Mouse (Mus musculus): ENCODE data around the gene Itsn1. TPM values are rescaled to one million over a fixed set of nuclear protein-coding genes. Genes with fewer than 3 reads are reported as not detected.

Itsn1 gene
- polyA plus RNA-seq, 1 experiment from 2014 or later: 61.2 TPM

DNA sequence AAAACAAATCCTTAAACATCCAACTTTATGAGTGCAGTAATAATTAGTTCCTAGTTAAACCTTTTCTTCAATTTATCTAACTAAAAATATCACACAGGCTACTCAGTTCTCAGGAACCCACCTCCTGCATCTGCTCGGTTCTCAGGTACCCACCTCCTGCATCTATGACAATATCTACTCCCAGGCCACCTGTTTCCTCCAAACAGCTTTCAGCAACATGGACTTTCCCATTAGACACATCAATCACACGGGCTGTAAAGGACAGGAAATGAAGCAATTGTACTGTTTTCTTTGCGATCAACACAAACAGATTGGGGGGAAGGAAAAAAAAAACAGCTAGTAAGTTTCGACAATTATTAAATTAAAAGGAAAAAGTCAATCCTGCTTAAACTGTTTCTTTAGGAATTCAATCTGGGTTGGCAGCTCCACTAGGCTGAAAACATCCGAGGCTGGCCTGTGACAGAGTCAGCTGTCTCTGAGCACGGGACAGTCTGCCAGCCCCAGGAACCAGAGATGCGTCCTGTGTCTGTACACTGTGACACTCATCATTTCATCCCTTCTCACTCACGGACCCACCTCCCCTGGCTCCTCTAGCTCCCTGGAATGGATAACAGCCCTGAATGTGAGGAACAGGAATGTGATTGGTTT lies 33.8 kb upstream of the Itsn1 start:
- no peak overlapping the region for H3K4me2 ChIP-seq (ENCODE audit: low read depth)
- peaks cover 6% of the 10 kb centered on the region; the same call in 1 of the 2 replicates for H3K36me3 ChIP-seq (ENCODE audit: control insufficient read depth, insufficient read depth, low read length)
- H3K4me1 ChIP-seq (ENCODE audit: control insufficient read depth, insufficient read depth, low read length): no peaks in the 10 kb centered on the region
- no peak overlapping the region for H3K4me3 ChIP-seq (ENCODE audit: low read depth, low read length)
- 59% methylated on average over 8 of the region's 8 CpGs for WGBS
- no peaks in the 10 kb centered on the region for H3K9me3 ChIP-seq (ENCODE audit: control insufficient read depth, low read length)
- no peak for DNase-seq (ENCODE audit: low spot score)
- H3K27me3 ChIP-seq (ENCODE audit: control insufficient read depth, insufficient read depth, low read length): no peaks in the 10 kb centered on the region
- H3K9ac ChIP-seq (ENCODE audit: low read length): no peak overlapping the region
- H3K27ac ChIP-seq (ENCODE audit: low read depth, low read length): no peak overlapping the region
- ATAC-seq (ENCODE audit: insufficient read depth, low FRiP score, low TSS enrichment): no peak

DNA sequence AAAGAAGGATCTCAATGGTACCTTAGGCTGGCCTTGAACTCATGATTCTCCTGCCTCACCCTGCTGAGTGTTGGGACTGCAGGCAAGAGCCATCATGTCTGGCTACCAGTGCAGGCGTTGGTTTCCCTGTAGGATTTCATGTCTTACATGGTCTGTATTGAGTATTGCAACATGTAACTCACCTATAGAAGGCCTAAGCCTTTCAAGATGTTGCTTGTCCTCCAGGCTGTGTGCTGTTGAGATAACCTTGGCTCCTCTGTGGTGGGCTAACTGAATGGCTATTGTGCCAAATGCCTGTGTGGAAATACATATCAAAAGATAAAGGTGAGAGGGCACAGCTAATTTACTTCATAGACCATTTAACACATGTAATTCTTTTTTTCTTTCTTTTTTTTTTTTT lies 30.1 kb upstream of the Itsn1 start:
- DNase-seq (ENCODE audit: low spot score) (no peak), ATAC-seq (ENCODE audit: insufficient read depth, low FRiP score, low TSS enrichment) (no peak)
- H3K4me2 ChIP-seq (ENCODE audit: low read depth): no peak overlapping the region
- H3K4me3 ChIP-seq (ENCODE audit: low read depth, low read length): no peak overlapping the region
- WGBS: 89% methylated on average over 1 of the region's 1 CpGs
- no peaks in the 10 kb centered on the region for H3K9me3 ChIP-seq (ENCODE audit: control insufficient read depth, low read length)
- H3K27ac ChIP-seq (ENCODE audit: low read depth, low read length): no peak overlapping the region
- no peaks in the 10 kb centered on the region for H3K27me3 ChIP-seq (ENCODE audit: control insufficient read depth, insufficient read depth, low read length)
- peaks cover 6% of the 10 kb centered on the region; the same call in 1 of the 2 replicates for H3K36me3 ChIP-seq (ENCODE audit: control insufficient read depth, insufficient read depth, low read length)
- H3K9ac ChIP-seq (ENCODE audit: low read length): no peak overlapping the region
- no peaks in the 10 kb centered on the region for H3K4me1 ChIP-seq (ENCODE audit: control insufficient read depth, insufficient read depth, low read length)

DNA sequence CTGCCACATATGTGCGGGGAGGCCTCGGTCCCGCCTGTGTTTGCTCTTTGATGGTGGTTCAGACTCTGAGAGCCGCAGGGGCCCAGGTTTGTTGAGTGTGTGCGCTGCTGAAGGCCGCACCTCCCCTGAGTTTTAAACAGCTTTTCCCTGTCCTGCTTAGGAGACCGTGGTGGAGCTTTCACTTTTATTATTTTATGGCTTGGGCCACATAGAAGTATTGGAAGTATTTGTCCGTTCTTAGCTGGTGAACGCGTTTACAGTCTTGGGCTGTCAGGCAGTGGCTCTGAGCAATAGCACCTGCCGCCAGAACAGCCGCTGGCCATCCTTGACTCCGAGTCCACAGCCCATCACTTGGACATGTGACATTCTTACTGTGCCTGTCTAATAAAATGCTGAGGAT lies 27.2 kb upstream of the Itsn1 start:
- Histone ChIP-seq H3K4me2 (ENCODE audit: low read depth) (no peak overlapping the region), H3K9ac (ENCODE audit: low read length) (no peak overlapping the region), H3K4me1 (ENCODE audit: control insufficient read depth, insufficient read depth, low read length) (no peaks in the 10 kb centered on the region), H3K36me3 (ENCODE audit: control insufficient read depth, insufficient read depth, low read length) (peaks cover 11% of the 10 kb centered on the region), H3K27me3 (ENCODE audit: control insufficient read depth, insufficient read depth, low read length) (no peaks in the 10 kb centered on the region), H3K4me3 (ENCODE audit: low read depth, low read length) (no peak overlapping the region), H3K27ac (ENCODE audit: low read depth, low read length) (no peak overlapping the region), H3K9me3 (ENCODE audit: control insufficient read depth, low read length) (no peaks in the 10 kb centered on the region)
- 59% methylated on average over 13 of the region's 13 CpGs for WGBS
- DNase-seq (ENCODE audit: low spot score) (no peak), ATAC-seq (ENCODE audit: insufficient read depth, low FRiP score, low TSS enrichment) (no peak)

DNA sequence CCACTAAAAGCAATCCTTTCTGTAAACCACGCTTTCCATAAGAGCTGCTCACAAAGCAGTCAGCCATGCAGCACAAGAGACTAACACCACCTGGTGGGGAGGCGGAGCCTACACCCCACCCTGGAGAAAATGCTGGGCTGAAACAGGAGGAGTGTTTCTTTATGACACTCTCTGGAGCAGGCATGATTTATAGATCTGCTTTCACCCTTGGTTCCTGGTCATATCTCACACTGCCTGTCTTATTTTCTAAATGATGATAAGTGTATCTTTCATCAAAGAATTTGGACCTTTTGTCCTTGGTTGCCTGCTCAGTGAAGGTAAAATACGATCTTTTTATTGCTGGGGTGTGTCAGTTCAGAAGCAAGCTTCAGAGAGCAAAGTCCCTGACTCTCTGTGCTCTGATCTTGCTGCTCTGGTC lies 26.3 kb upstream of the Itsn1 start:
- Histone ChIP-seq H3K27me3 (ENCODE audit: control insufficient read depth, insufficient read depth, low read length) (no peaks in the 10 kb centered on the region), H3K4me3 (ENCODE audit: low read depth, low read length) (no peak overlapping the region), H3K9me3 (ENCODE audit: control insufficient read depth, low read length) (no peaks in the 10 kb centered on the region), H3K4me2 (ENCODE audit: low read depth) (no peak overlapping the region), H3K27ac (ENCODE audit: low read depth, low read length) (no peak overlapping the region), H3K9ac (ENCODE audit: low read length) (no peak overlapping the region), H3K36me3 (ENCODE audit: control insufficient read depth, insufficient read depth, low read length) (peaks cover 9% of the 10 kb centered on the region), H3K4me1 (ENCODE audit: control insufficient read depth, insufficient read depth, low read length) (no peaks in the 10 kb centered on the region)
- ATAC-seq (ENCODE audit: insufficient read depth, low FRiP score, low TSS enrichment) (no peak), DNase-seq (ENCODE audit: low spot score) (no peak)
- WGBS: 45% methylated on average over 3 of the region's 3 CpGs

DNA sequence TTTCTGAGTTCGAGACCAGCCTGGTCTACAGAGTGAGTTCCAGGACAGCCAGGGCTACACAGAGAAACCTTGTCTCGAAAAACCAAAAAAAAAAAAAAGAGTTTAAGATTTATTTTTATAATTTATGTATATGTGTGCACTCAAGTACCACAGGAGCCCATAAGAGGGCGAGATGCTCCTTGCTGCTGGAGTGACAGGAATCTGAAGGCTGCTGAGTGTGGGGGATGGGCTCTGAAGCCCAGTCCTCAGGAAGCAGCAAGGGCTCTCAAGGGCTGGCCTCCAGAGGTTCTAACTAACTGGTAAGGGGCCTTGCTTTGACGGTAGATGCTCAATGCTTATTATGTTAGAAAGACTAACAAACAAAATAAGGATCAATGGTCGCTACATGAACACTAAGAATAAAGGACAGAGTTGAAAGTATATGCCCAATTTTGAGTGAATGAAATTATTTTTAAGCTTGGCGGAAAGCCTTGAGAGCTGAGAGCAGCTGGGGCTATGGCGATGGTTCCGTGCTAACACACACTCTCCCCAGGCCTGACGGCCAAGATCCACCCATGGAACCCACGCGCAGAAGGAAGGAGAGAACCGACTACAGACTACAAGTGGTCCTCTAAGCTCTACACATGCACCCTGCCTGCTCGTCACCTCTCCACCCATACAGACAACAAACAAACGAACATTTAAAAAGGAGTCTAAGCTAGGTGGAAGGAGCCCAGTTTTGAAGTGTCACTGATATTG lies 24.3 kb upstream of the Itsn1 start:
- 88% methylated on average over 14 of the region's 14 CpGs for WGBS
- Histone ChIP-seq H3K4me1 (ENCODE audit: control insufficient read depth, insufficient read depth, low read length) (no peaks in the 10 kb centered on the region), H3K27ac (ENCODE audit: low read depth, low read length) (no peak overlapping the region), H3K36me3 (ENCODE audit: control insufficient read depth, insufficient read depth, low read length) (peaks cover 5% of the 10 kb centered on the region), H3K9me3 (ENCODE audit: control insufficient read depth, low read length) (no peaks in the 10 kb centered on the region), H3K4me2 (ENCODE audit: low read depth) (no peak overlapping the region), H3K9ac (ENCODE audit: low read length) (no peak overlapping the region), H3K4me3 (ENCODE audit: low read depth, low read length) (no peak overlapping the region), H3K27me3 (ENCODE audit: control insufficient read depth, insufficient read depth, low read length) (no peaks in the 10 kb centered on the region)
- DNase-seq (ENCODE audit: low spot score): no peak
- ATAC-seq (ENCODE audit: insufficient read depth, low FRiP score, low TSS enrichment): no peak

DNA sequence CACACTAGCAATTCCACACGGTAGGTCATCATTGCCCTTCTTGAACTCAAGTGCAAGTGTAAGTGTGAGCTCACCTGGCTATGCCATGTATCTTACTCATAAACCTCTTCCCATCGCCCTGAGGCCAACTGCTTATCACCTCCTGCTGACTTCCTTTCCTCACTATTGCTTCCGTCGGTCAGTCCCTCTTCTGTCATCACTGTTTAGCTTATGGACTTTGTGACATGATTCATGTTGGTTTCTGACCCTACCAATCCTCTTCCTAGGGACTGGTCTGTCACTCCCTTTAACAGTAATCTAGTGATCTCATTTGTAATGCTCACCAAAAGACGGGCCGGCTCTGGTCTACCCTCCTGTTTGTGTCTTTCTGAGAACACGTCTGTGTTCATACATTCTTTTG lies 18.8 kb upstream of the Itsn1 start:
- H3K27me3 ChIP-seq (ENCODE audit: control insufficient read depth, insufficient read depth, low read length): no peaks in the 10 kb centered on the region
- no peaks in the 10 kb centered on the region for H3K4me1 ChIP-seq (ENCODE audit: control insufficient read depth, insufficient read depth, low read length)
- H3K4me2 ChIP-seq (ENCODE audit: low read depth): no peak overlapping the region
- ATAC-seq (ENCODE audit: insufficient read depth, low FRiP score, low TSS enrichment): no peak
- no peak overlapping the region for H3K4me3 ChIP-seq (ENCODE audit: low read depth, low read length)
- WGBS: 95% methylated on average over 7 of the region's 7 CpGs
- no peak overlapping the region for H3K27ac ChIP-seq (ENCODE audit: low read depth, low read length)
- H3K36me3 ChIP-seq (ENCODE audit: control insufficient read depth, insufficient read depth, low read length): peaks cover 5% of the 10 kb centered on the region; the same call in 1 of the 2 replicates
- no peak for DNase-seq (ENCODE audit: low spot score)
- no peaks in the 10 kb centered on the region for H3K9me3 ChIP-seq (ENCODE audit: control insufficient read depth, low read length)
- H3K9ac ChIP-seq (ENCODE audit: low read length): no peak overlapping the region

DNA sequence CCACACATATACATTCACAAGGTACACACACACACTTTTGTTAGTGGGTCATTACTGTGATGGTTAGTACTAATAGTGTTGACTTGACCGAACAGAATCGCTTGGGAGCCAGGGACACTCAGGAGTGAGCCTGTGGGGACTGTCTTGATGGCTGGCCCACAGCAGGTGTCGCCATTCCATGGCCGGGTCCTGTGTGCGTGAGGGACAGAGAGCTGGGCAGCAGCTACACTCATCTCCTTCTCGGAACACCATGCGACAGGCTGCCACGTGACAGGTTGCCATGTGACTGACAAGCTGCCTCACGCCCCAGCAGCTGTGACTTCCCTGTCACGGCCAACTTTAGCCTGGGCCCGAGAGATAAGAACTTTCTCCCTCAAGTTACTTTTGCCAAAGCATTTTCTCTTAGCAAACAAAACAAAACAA lies 12.1 kb upstream of the Itsn1 start:
- H3K4me3 ChIP-seq (ENCODE audit: low read depth, low read length): no peak overlapping the region
- peaks cover 2% of the 10 kb centered on the region; the same call in 1 of the 2 replicates for H3K36me3 ChIP-seq (ENCODE audit: control insufficient read depth, insufficient read depth, low read length)
- H3K27me3 ChIP-seq (ENCODE audit: control insufficient read depth, insufficient read depth, low read length): no peaks in the 10 kb centered on the region
- no peak overlapping the region for H3K9ac ChIP-seq (ENCODE audit: low read length)
- no peaks in the 10 kb centered on the region for H3K9me3 ChIP-seq (ENCODE audit: control insufficient read depth, low read length)
- DNase-seq (ENCODE audit: low spot score) (no peak), ATAC-seq (ENCODE audit: insufficient read depth, low FRiP score, low TSS enrichment) (no peak)
- no peak overlapping the region for H3K4me2 ChIP-seq (ENCODE audit: low read depth)
- H3K4me1 ChIP-seq (ENCODE audit: control insufficient read depth, insufficient read depth, low read length): no peaks in the 10 kb centered on the region
- no peak overlapping the region for H3K27ac ChIP-seq (ENCODE audit: low read depth, low read length)
- 87% methylated on average over 11 of the region's 11 CpGs for WGBS

DNA sequence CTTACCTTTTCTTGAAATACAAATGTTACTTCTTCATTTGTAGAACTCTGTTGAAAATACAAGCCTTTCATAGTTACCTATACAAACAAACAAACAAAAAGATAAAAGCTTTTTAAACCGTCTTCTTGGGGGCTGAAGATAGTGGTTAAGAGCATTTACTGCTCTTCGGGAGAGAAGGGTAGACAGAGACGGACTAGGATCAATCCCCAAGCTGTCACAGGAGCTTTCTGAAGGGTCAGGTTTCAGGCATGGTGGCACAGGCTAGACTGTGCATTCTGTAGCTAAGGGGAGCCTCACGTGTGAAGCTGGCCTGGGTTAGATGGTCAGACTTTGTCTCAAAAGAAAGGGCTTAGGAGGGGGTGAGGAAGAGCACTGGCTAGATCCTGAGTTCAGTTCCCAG lies 11.7 kb upstream of the Itsn1 start:
- H3K4me1 ChIP-seq (ENCODE audit: control insufficient read depth, insufficient read depth, low read length): no peaks in the 10 kb centered on the region
- 86% methylated on average over 4 of the region's 4 CpGs for WGBS
- no peak overlapping the region for H3K9ac ChIP-seq (ENCODE audit: low read length)
- DNase-seq (ENCODE audit: low spot score) (no peak), ATAC-seq (ENCODE audit: insufficient read depth, low FRiP score, low TSS enrichment) (no peak)
- no peak overlapping the region for H3K4me3 ChIP-seq (ENCODE audit: low read depth, low read length)
- H3K9me3 ChIP-seq (ENCODE audit: control insufficient read depth, low read length): no peaks in the 10 kb centered on the region
- no peaks in the 10 kb centered on the region for H3K27me3 ChIP-seq (ENCODE audit: control insufficient read depth, insufficient read depth, low read length)
- H3K4me2 ChIP-seq (ENCODE audit: low read depth): no peak overlapping the region
- peaks cover 2% of the 10 kb centered on the region; the same call in 1 of the 2 replicates for H3K36me3 ChIP-seq (ENCODE audit: control insufficient read depth, insufficient read depth, low read length)
- no peak overlapping the region for H3K27ac ChIP-seq (ENCODE audit: low read depth, low read length)

DNA sequence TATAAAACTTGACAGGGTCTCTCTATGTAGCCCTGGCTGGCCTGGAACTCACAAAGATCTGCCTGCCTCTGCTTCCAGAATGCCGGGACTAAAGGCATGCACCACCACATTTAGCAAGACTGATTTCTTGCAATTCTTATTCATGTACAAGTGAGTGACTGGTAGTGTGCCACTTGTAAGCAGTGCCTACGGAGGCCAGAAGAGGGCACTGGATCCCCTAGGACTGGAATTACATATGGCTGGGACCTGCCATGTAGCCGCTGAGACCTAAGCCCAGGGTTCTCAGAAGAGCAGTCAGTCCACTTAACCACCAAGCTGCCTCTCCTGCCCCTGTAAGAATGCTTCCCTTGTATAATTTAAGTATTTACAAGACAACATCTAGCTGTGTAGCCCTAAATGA lies 4.8 kb upstream of the Itsn1 start:
- Histone ChIP-seq H3K9ac (ENCODE audit: low read length) (no peak overlapping the region), H3K27ac (ENCODE audit: low read depth, low read length) (no peak overlapping the region), H3K36me3 (ENCODE audit: control insufficient read depth, insufficient read depth, low read length) (no peaks in the 10 kb centered on the region), H3K4me3 (ENCODE audit: low read depth, low read length) (no peak overlapping the region), H3K27me3 (ENCODE audit: control insufficient read depth, insufficient read depth, low read length) (no peaks in the 10 kb centered on the region), H3K4me1 (ENCODE audit: control insufficient read depth, insufficient read depth, low read length) (no peaks in the 10 kb centered on the region), H3K9me3 (ENCODE audit: control insufficient read depth, low read length) (no peaks in the 10 kb centered on the region), H3K4me2 (ENCODE audit: low read depth) (no peak overlapping the region)
- WGBS: 52% methylated on average over 3 of the region's 3 CpGs
- ATAC-seq (ENCODE audit: insufficient read depth, low FRiP score, low TSS enrichment): no peak
- DNase-seq (ENCODE audit: low spot score): peak; percentile 56

All from neural tube, embryonic 11.5 days (tissue).